Mouse (Mus musculus): Measurements from ENCODE around the gene 4930402F06Rik.

- TF ChIP-seq GATA1 (IDR thresholded peaks at IDR 0.05; ENCODE audit: borderline replicate concordance, low read length) (no peak), FLI1 (IDR thresholded peaks at IDR 0.05; ENCODE audit: low read length) (no peak)
These were observed 3.8 kb upstream of the 4930402F06Rik start for GRCm38 (mm10) chr2:35400739-35401138.
